In the genomic region with DNA sequence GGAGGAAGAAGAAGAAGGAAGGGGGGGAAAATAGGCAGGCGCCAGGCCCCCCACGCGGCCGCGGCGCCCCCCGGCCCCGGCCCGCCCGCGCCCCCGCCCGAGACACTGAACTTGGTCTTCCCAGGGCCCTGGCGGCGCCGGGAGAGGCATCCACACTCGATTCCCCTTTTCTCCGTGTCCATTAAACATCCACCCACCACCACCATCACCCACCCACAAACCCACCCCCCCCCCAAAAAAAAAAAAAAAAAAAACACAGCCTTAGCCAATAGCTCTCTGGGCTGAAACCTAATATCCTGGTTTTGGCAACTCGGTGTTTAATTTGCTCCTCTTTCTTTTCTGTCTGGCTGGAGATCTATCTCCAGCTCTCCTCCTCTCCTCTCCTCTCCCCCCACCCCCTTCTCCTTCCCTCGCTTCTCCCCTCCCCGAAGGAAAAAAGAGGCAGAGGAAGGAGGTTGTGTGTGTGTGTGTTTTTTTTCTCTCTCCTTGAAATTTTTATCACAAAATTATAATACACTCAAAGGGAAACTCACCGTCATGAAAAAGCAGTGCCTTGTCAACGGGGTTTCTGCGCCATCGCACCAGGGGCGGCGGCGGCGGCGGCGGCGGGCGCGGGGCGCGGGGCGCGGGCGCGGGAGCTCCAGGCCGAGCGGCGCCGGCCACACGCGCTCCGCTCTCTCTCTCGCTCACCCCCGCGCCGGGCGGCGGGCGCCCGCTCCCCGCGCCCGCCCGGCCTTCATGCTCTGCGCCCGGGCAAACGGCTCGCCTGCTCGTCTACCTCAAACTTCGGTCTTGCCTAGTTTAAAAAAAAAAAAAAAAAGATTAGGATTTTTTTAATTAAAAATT, we compare ENCODE assay signal across 8 mouse cellular contexts. TPM values are rescaled to one million over a fixed set of nuclear protein-coding genes. Genes with fewer than 3 reads are reported as not detected.
DNase-seq lines count a peak whose midpoint lies in the region; ATAC-seq and TF ChIP-seq lines count a peak whose summit lies in the region.

A gene (minus strand): TSS at position 580 of the 846 bp plus-strand sequence.

- under 1% methylated on average over 64 of the region's 65 CpGs for WGBS in cerebellum, adult 2 months
- under 1% methylated on average over 53 of the region's 65 CpGs for WGBS in hindbrain, embryonic 12.5 days

- no peak for TF ChIP-seq CTCF in Patski (IDR thresholded peaks at IDR 0.05)
- no peak for TF ChIP-seq CTCF in cerebellum, adult 2 months (IDR thresholded peaks at IDR 0.05; ENCODE audit: borderline replicate concordance, insufficient read depth, low read depth, low read length)

- H3K4me2 ChIP-seq in hindbrain, embryonic 12.5 days (replicated peaks), result peak within 1 kb of the TSS; percentile 49

- H3K4me1 ChIP-seq in cerebellum, adult 2 months (ENCODE audit: control insufficient read depth, insufficient read depth, low read length), result peaks cover 11% of the 10 kb centered on the region
- H3K4me1 ChIP-seq in hindbrain, embryonic 12.5 days, result peaks cover 25% of the 10 kb centered on the region

- peak; percentile 18; the same call in 1 of the 2 replicates for TF ChIP-seq POLR2A in cerebellum, adult 2 months (IDR thresholded peaks at IDR 0.05; ENCODE audit: borderline replicate concordance, insufficient read depth, low read length)

- H3K27ac ChIP-seq in cerebellum, adult 2 months (ENCODE audit: insufficient read depth, low read length), result peak within 1 kb of the TSS; percentile 98
- H3K27ac ChIP-seq in hindbrain, embryonic 12.5 days, result peak within 1 kb of the TSS; percentile 100

- CTCF ChIA-PET in Patski (lab: Charles Lee), result interaction anchor here (0.8 kb wide), 1 partner anchor 9 kb away, joined by 3 read pairs; no protein-coding TSS in a partner anchor

- no peaks in the 10 kb centered on the region for H3K9me3 ChIP-seq in hindbrain, embryonic 12.5 days (replicated peaks)

- H3K4me3 ChIP-seq in cerebellum, adult 2 months (replicated peaks; ENCODE audit: insufficient read depth, low read depth, low read length), result peak within 1 kb of the TSS; percentile 73
- peak within 1 kb of the TSS; percentile 99 for H3K4me3 ChIP-seq in hindbrain, embryonic 12.5 days

- H3K36me3 ChIP-seq in hindbrain, embryonic 12.5 days, result no peaks in the 10 kb centered on the region

- peak; percentile 12 for ATAC-seq in Patski
- peak; percentile 80 for ATAC-seq in hindbrain, embryonic 12.5 days (ENCODE audit: low FRiP score)

- in situ Hi-C loops in Patski (cut with MboI; ENCODE audit: low pct_unique_long_range_greater_than_20kb), result no loop called here

- no peaks in the 10 kb centered on the region for H3K27me3 ChIP-seq in Patski
- no peaks in the 10 kb centered on the region for H3K27me3 ChIP-seq in cerebellum, adult 2 months (ENCODE audit: control insufficient read depth, insufficient read depth, low read length)
- no peaks in the 10 kb centered on the region for H3K27me3 ChIP-seq in hindbrain, embryonic 12.5 days

- peak within 1 kb of the TSS; percentile 100 for H3K9ac ChIP-seq in hindbrain, embryonic 12.5 days

- no peak for DNase-seq in Patski (ENCODE audit: low read depth, low spot score)
- peak; percentile 75 to 81 for DNase-seq in cerebellum, adult 2 months
- peak; percentile 41 to 57 for DNase-seq in frontal cortex, postnatal 14 days (ENCODE audit: low spot score in 2 of 2)
- DNase-seq in layer of hippocampus, postnatal 36 days, result peak; percentile 64 to 68
- peak; percentile 82 to 87 for DNase-seq in lung, postnatal 4 days
- DNase-seq in retina, postnatal 1 day, result peak; percentile 87
- DNase-seq in thymus, postnatal 4 days, result peak; percentile 86

- POLR2A ChIA-PET in Patski (lab: Charles Lee), result interaction anchor here (0.6 to 2.3 kb wide), 9 partner anchors 9 to 295 kb away, joined by 3 to 9 read pairs (median 4); a partner anchor contains a TSS

RNA-seq across cellular contexts. Expression of the gene that starts here (rescaled TPM):
- polyA plus RNA-seq in Patski (2021), result 16.4 TPM
- polyA plus RNA-seq in cerebellum, adult 2 months (2012; rRNA removed), result 35.9 and 36.8 TPM in 2 replicates
- polyA plus RNA-seq in hindbrain, embryonic 12.5 days (2016; fragmentation: Nextera tagmentation; extraction: Ambion mirVana), result 7.6 and 8.1 TPM in 2 replicates
- 10 to 100 TPM; 48.2 to 62.2 TPM for total RNA-seq in layer of hippocampus, postnatal 36 days (2021)
